Mouse (Mus musculus): ENCODE measurements at regions not wholly inside any gene's neighbourhood (a gene's known extent, or its start where the extent isn't known, plus 50 kb on each side); places are given as distances from the start of the nearest gene placed in this dataset.
"Not testable (repeated sequence)": the region's sequence is repeated elsewhere in the genome, so short reads cannot be mapped to it uniquely, and the experiment has no call there.

- DNase-seq: no peak
Measured at GRCm38 (mm10) chr5:52010426-52010825, 179.9 kb downstream of the Dhx15 start.

- DNase-seq: no peak
Measured at GRCm38 (mm10) chr5:52008942-52009341, 181.4 kb downstream of the Dhx15 start.

- DNase-seq: no peak
Measured at GRCm38 (mm10) chr5:52006843-52007242, 183.5 kb downstream of the Dhx15 start.

- no peak for DNase-seq
Measured at GRCm38 (mm10) chr5:51990847-51991610, 199.3 kb downstream of the Dhx15 start.

- DNase-seq: no peak
Measured at GRCm38 (mm10) chr5:51989396-51989795, 200.9 kb downstream of the Dhx15 start.

GRCm38 (mm10) chr5:51988913-51989312 lies 201.4 kb downstream of the Dhx15 start:
- DNase-seq: no peak

- DNase-seq: peak; percentile 38
Measured at GRCm38 (mm10) chr5:51984966-51985365, 205.3 kb downstream of the Dhx15 start.

GRCm38 (mm10) chr5:51982780-51983179 lies 207.5 kb downstream of the Dhx15 start:
- DNase-seq: peak; percentile 60

GRCm38 (mm10) chr5:51980901-51981300 lies 209.4 kb downstream of the Dhx15 start:
- DNase-seq: peak; percentile 22

GRCm38 (mm10) chr5:51952499-51952898 lies 237.8 kb downstream of the Dhx15 start:
- no peak for DNase-seq

- DNase-seq: no peak
Measured at GRCm38 (mm10) chr5:51949996-51950395, 240.3 kb downstream of the Dhx15 start.

GRCm38 (mm10) chr5:51946062-51946461 lies 244.3 kb downstream of the Dhx15 start:
- no peak for DNase-seq

- not testable (repeated sequence) for DNase-seq
Measured at GRCm38 (mm10) chr5:51941925-51942291, 248.4 kb downstream of the Dhx15 start.

GRCm38 (mm10) chr5:51941255-51941924 lies 248.9 kb downstream of the Dhx15 start:
- no peak for DNase-seq

GRCm38 (mm10) chr5:51938845-51939244 lies 251.5 kb downstream of the Dhx15 start:
- DNase-seq: no peak

GRCm38 (mm10) chr5:51937320-51937719 lies 253.0 kb downstream of the Dhx15 start:
- no peak for DNase-seq

GRCm38 (mm10) chr5:51935391-51936354 lies 254.6 kb downstream of the Dhx15 start:
- no peak for DNase-seq

GRCm38 (mm10) chr5:51934910-51935309 lies 255.4 kb downstream of the Dhx15 start:
- no peak for DNase-seq

- DNase-seq: no peak
Measured at GRCm38 (mm10) chr5:51933331-51933730, 257.0 kb downstream of the Dhx15 start.

GRCm38 (mm10) chr5:51930416-51930815 lies 259.9 kb downstream of the Dhx15 start:
- DNase-seq: no peak

GRCm38 (mm10) chr5:51928801-51929200 lies 261.5 kb downstream of the Dhx15 start:
- no peak for DNase-seq

- DNase-seq: peak; percentile 10
Measured at GRCm38 (mm10) chr5:51923417-51923816, 266.9 kb downstream of the Dhx15 start.

- DNase-seq: no peak
Measured at GRCm38 (mm10) chr5:51922973-51923372, 267.3 kb downstream of the Dhx15 start.

All from right cerebral cortex, adult 18-20 months (tissue).